Mouse (Mus musculus) myocyte (in vitro differentiated cells): ENCODE data around the gene Wdpcp.

Experiments
- CEBPB ChIP-seq: IDR thresholded peaks from 2 replicates; pipeline ENCODE4 v1.6.1; 2011; ENCODE audit warnings: mild to moderate bottlenecking, moderate library complexity; ENCODE audit not compliant: poor library complexity, insufficient read depth, severe bottlenecking
- E2F4 ChIP-seq: IDR thresholded peaks from one replicate; pipeline ENCODE4 v1.6.1; 2011; ENCODE audit warnings: mild to moderate bottlenecking, control low read depth, moderate library complexity; ENCODE audit not compliant: insufficient read depth
- MAX ChIP-seq: IDR thresholded peaks from one replicate; pipeline ENCODE4 v1.6.1; 2011; ENCODE audit warnings: low read depth, mild to moderate bottlenecking, control low read depth
- MYOG ChIP-seq, 3 experiments: IDR thresholded peaks; one replicate each; pipeline ENCODE4 v1.6.1; 2011; ENCODE audit warnings: control low read depth in 2 of 3, low read depth in 2 of 3, mild to moderate bottlenecking in 2 of 3; ENCODE audit not compliant: insufficient read length in 2 of 3, control insufficient read depth in 1 of 3, insufficient read depth in 1 of 3
- POLR2A ChIP-seq: IDR thresholded peaks from one replicate; pipeline ENCODE4 v1.6.1; 2011; ENCODE audit warnings: low read depth, mild to moderate bottlenecking, control low read depth, moderate library complexity; ENCODE audit not compliant: insufficient read length
- POLR2AphosphoS2 ChIP-seq: IDR thresholded peaks from one replicate; pipeline ENCODE4 v1.6.1; 2011; ENCODE audit warnings: low read depth, control low read depth; ENCODE audit not compliant: insufficient read length
- REST ChIP-seq: IDR thresholded peaks from one replicate; pipeline ENCODE4 v1.6.1; 2011; ENCODE audit warnings: mild to moderate bottlenecking, control low read depth, moderate library complexity; ENCODE audit not compliant: insufficient read depth, insufficient read length
- SRF ChIP-seq: IDR thresholded peaks from one replicate; pipeline ENCODE4 v1.6.1; 2011; ENCODE audit warnings: low read depth; ENCODE audit not compliant: control insufficient read depth, insufficient read length
- TCF3 ChIP-seq: IDR thresholded peaks from one replicate; pipeline ENCODE4 v1.6.1; 2011; ENCODE audit warnings: low read depth, control low read depth; ENCODE audit not compliant: insufficient read length
- USF1 ChIP-seq: IDR thresholded peaks from one replicate; pipeline ENCODE4 v1.6.1; 2011; ENCODE audit warnings: low read depth, mild to moderate bottlenecking, control low read depth, moderate library complexity

GRCm38 (mm10) chr11:21788831-21789230, 216.8 kb downstream of the Wdpcp start:
- TF ChIP-seq TCF3 (no peak), MYOG (IDR thresholded peaks at IDR 0.05; ENCODE audit: control insufficient read depth in 1 of 3, insufficient read depth in 1 of 3, insufficient read length in 2 of 3, low read depth in 2 of 3) (no peak), MAX (no peak), POLR2A (no peak), USF1 (no peak), E2F4 (no peak), SRF (no peak), REST (no peak), CEBPB (no peak), POLR2AphosphoS2 (no peak)
